Mouse (Mus musculus) CH12.LX (cell line): ENCODE measurements around the gene Fam170b. TPM values are rescaled to one million over a fixed set of nuclear protein-coding genes. Genes with fewer than 3 reads are reported as not detected.

Experiments used
- DNase-seq: peaks from one replicate; pipeline ENCODE4 v3.0.0-alpha.2; 2013; ENCODE audit errors: extremely low read depth
- H3K27ac ChIP-seq: 2 replicates; pipeline ENCODE4 v1.5.1; 2012; ENCODE audit warnings: low read depth, mild to moderate bottlenecking, control low read depth, moderate library complexity; ENCODE audit not compliant: insufficient read depth
- H3K27me3 ChIP-seq: replicated peaks from 2 replicates; pipeline ENCODE3; 2012; ENCODE audit warnings: inconsistent platforms
- H3K36me3 ChIP-seq, 2 experiments: replicated peaks in 1 of 2; 2 replicates each; pipeline versions ENCODE3 to v1.6.1; 2012; ENCODE audit warnings: inconsistent platforms in 1 of 2, low read length in 1 of 2, mild to moderate bottlenecking in 1 of 2, mixed read lengths in 1 of 2, moderate library complexity in 1 of 2; ENCODE audit not compliant: control insufficient read depth in 1 of 2, insufficient read depth in 1 of 2
- H3K4me1 ChIP-seq, 2 experiments: 2 replicates each; pipeline ENCODE4 v1.6.1; 2012; ENCODE audit warnings: inconsistent platforms in 1 of 2, moderate library complexity in 1 of 2; ENCODE audit not compliant: insufficient read depth in 2 of 2, control insufficient read depth in 1 of 2
- H3K4me2 ChIP-seq: 2 replicates; pipeline ENCODE4 v1.6.1; 2012; ENCODE audit warnings: low read depth, mild to moderate bottlenecking, control low read depth; ENCODE audit not compliant: poor library complexity, insufficient read depth, severe bottlenecking
- H3K4me3 ChIP-seq, 3 experiments: fragments of 150-350 bp in 1 of 3; sonication (generic) in 1 of 3; replicated peaks in 1 of 3; 2 replicates each; pipeline versions ENCODE3 to v1.5.1; 2011 to 2012; ENCODE audit warnings: low read depth in 2 of 3, low read length in 2 of 3, mild to moderate bottlenecking in 2 of 3, moderate library complexity in 2 of 3, control low read depth in 1 of 3, improper control_type of control experiment in 1 of 3, inconsistent platforms in 1 of 3, mixed read lengths in 1 of 3; ENCODE audit not compliant: poor library complexity in 1 of 3
- H3K79me2 ChIP-seq: replicated peaks from 2 replicates; pipeline ENCODE4 v1.6.1; 2012; ENCODE audit warnings: mild to moderate bottlenecking, moderate library complexity; ENCODE audit not compliant: control insufficient read depth, poor library complexity, insufficient read depth, severe bottlenecking; ENCODE audit errors: extremely low read depth
- H3K9ac ChIP-seq: 2 replicates; pipeline ENCODE4 v1.6.1; 2012; ENCODE audit warnings: low read depth, mild to moderate bottlenecking, control low read depth, moderate library complexity; ENCODE audit not compliant: insufficient read depth
- H3K9me3 ChIP-seq: replicated peaks from 2 replicates; pipeline ENCODE3; 2012; ENCODE audit warnings: low read length, inconsistent platforms, mixed read lengths
- ELF1 ChIP-seq: IDR thresholded peaks from 2 replicates; pipeline ENCODE4 v1.6.1; 2014; ENCODE audit warnings: low read depth, mild to moderate bottlenecking, inconsistent platforms, low read length, improper control_type of control experiment
- ETS1 ChIP-seq: conservative IDR thresholded peaks from 2 replicates; pipeline ENCODE4 v1.6.1; 2012; ENCODE audit warnings: low read depth, mild to moderate bottlenecking, inconsistent platforms, low read length, improper control_type of control experiment, moderate library complexity
- HCFC1 ChIP-seq: IDR thresholded peaks from 2 replicates; pipeline ENCODE4 v1.6.1; 2012; ENCODE audit warnings: low read depth, mild to moderate bottlenecking, inconsistent platforms, low read length, improper control_type of control experiment
- IRF4 ChIP-seq: IDR thresholded peaks from 2 replicates; pipeline ENCODE4 v1.6.1; 2014; ENCODE audit warnings: low read depth, mild to moderate bottlenecking, inconsistent platforms, low read length, improper control_type of control experiment
- JUND ChIP-seq: conservative IDR thresholded peaks from 2 replicates; pipeline ENCODE4 v1.6.1; 2011; ENCODE audit warnings: low read depth, low read length, improper control_type of control experiment
- KAT2A ChIP-seq: IDR thresholded peaks from 2 replicates; pipeline ENCODE4 v1.6.1; 2012; ENCODE audit warnings: low read length, improper control_type of control experiment, inconsistent platforms; ENCODE audit not compliant: insufficient replicate concordance
- MAFK ChIP-seq: IDR thresholded peaks from 2 replicates; pipeline ENCODE4 v1.6.1; 2011; ENCODE audit warnings: low read length, improper control_type of control experiment; ENCODE audit not compliant: insufficient replicate concordance
- MAX ChIP-seq: IDR thresholded peaks from 2 replicates; pipeline ENCODE4 v1.6.1; 2011; ENCODE audit warnings: low read length, improper control_type of control experiment
- MAZ ChIP-seq: IDR thresholded peaks from 2 replicates; pipeline ENCODE4 v1.6.1; 2012; ENCODE audit warnings: low read depth, mild to moderate bottlenecking, inconsistent platforms, low read length, improper control_type of control experiment, moderate library complexity
- MXI1 ChIP-seq: IDR thresholded peaks from 2 replicates; pipeline ENCODE4 v1.6.1; 2011; ENCODE audit warnings: mild to moderate bottlenecking, low read depth, low read length, improper control_type of control experiment
- NRF1 ChIP-seq: IDR thresholded peaks from 2 replicates; pipeline ENCODE4 v1.6.1; 2014; ENCODE audit warnings: low read depth, mild to moderate bottlenecking, inconsistent platforms, low read length, improper control_type of control experiment, moderate library complexity
- PAX5 ChIP-seq: IDR thresholded peaks from 2 replicates; pipeline ENCODE4 v1.6.1; 2012; ENCODE audit warnings: low read length, inconsistent platforms, mixed read lengths
- POLR2A ChIP-seq: IDR thresholded peaks from 2 replicates; pipeline ENCODE4 v1.6.1; 2011; ENCODE audit warnings: low read depth, mild to moderate bottlenecking, improper control_type of control experiment, low read length
- RAD21 ChIP-seq: IDR thresholded peaks from 2 replicates; pipeline ENCODE4 v1.6.1; 2011; ENCODE audit warnings: low read depth, mild to moderate bottlenecking, low read length, improper control_type of control experiment, moderate library complexity
- RCOR1 ChIP-seq: conservative IDR thresholded peaks from 2 replicates; pipeline ENCODE4 v1.6.1; 2012; ENCODE audit warnings: low read depth, mild to moderate bottlenecking, inconsistent platforms, low read length, improper control_type of control experiment
- SIN3A ChIP-seq: IDR thresholded peaks from 2 replicates; pipeline ENCODE4 v1.6.1; 2012; ENCODE audit warnings: low read length, improper control_type of control experiment, inconsistent platforms
- SMC3 ChIP-seq: IDR thresholded peaks from 2 replicates; pipeline ENCODE4 v1.6.1; 2011; ENCODE audit warnings: low read depth, low read length, improper control_type of control experiment
- TBP ChIP-seq: conservative IDR thresholded peaks from 2 replicates; pipeline ENCODE4 v1.6.1; 2011; ENCODE audit warnings: low read depth, low read length, improper control_type of control experiment
- UBTF ChIP-seq: IDR thresholded peaks from 2 replicates; pipeline ENCODE4 v1.6.1; 2012; ENCODE audit warnings: low read depth, mild to moderate bottlenecking, inconsistent platforms, low read length, improper control_type of control experiment, moderate library complexity
- ZKSCAN1 ChIP-seq: IDR thresholded peaks from 2 replicates; pipeline ENCODE4 v1.6.1; 2012; ENCODE audit warnings: low read depth, inconsistent platforms, low read length, improper control_type of control experiment, borderline replicate concordance
- ZMIZ1 ChIP-seq: IDR thresholded peaks from 2 replicates; pipeline ENCODE4 v1.6.1; 2012; ENCODE audit warnings: low read depth, mild to moderate bottlenecking, inconsistent platforms, low read length, improper control_type of control experiment
- ZNF384 ChIP-seq: IDR thresholded peaks from 2 replicates; pipeline ENCODE4 v1.6.1; 2012; ENCODE audit warnings: low read depth, low read length, improper control_type of control experiment, inconsistent platforms
- dilution Hi-C: fragments of 300-500 bp; cut with MboI; formaldehyde crosslinking; loops from 2 replicates; pipeline ENCODE4 v1.14.3; 2020; ENCODE audit warnings: low sequenced_read_pairs; ENCODE audit not compliant: extremely low pct_unique_long_range_greater_than_20kb, extremely low pct_ligation_motif_present
- in situ Hi-C: fragments of 300-500 bp; cut with MboI; formaldehyde crosslinking; loops from 3 replicates; pipeline ENCODE4 v1.14.3; 2019; ENCODE audit warnings: low sequenced_read_pairs, low pct_ligation_motif_present, low pct_unique_long_range_greater_than_20kb, mixed read lengths
- polyA plus RNA-seq: library from polyadenylated mRNA; unstranded; fragments of >175 nt; gene quantifications from 2 replicates; pipeline ENCODE4 v1.2.1, GENCODE M21; 2012; ENCODE audit warnings: low read depth; ENCODE audit not compliant: insufficient read length
- total RNA-seq, 2 experiments: library from RNA; depleted of rRNA; stranded (reverse); fragments of 300-350 nt in 1 of 2; fragments of >200 nt in 1 of 2; gene quantifications; 2 replicates each; pipeline ENCODE4 v1.2.3; 2012 to 2014

Fam170b gene
- total and polyA plus RNA-seq, 3 experiments, result not detected

DNA sequence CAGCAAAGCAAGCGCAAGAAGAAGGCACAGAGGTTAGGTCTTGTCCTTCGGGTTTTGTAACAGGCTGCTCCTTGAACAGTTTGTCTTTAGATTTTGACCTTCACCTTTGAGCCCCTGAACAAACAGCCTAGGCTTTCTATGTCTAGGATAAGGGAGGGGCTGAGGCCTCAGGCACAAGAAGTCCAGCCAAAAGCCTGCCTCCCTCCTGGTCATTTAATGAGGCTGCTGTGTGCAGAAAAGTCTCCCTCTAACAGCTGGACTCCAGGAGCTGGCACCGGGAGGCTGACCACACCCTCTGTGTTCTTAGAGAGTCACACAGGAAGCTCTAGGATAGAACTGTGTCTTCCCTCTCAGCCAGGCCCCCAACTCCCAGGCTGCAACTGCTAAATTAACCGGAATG is 6.6 kb upstream of the Fam170b start:
- TF ChIP-seq ZKSCAN1 (no peak), POLR2A (no peak), HCFC1 (no peak), ETS1 (no peak), JUND (no peak), ELF1 (no peak), NRF1 (no peak)
- H3K9ac ChIP-seq, result no peak overlapping the region
- dilution Hi-C loops (no loop called here), in situ Hi-C loops (no loop called here)
- DNase-seq, result no peak
- peaks cover 0 to 18% of the 10 kb centered on the region in 2 experiments; a peak in 2 of 4 replicates for H3K4me1 ChIP-seq
- no peaks in the 10 kb centered on the region for H3K27me3 ChIP-seq
- no peak overlapping the region for H3K27ac ChIP-seq
- no peaks in the 10 kb centered on the region for H3K36me3 ChIP-seq
- H3K4me3 ChIP-seq, result no peak overlapping the region
- H3K9me3 ChIP-seq, result no peaks in the 10 kb centered on the region
- no peak overlapping the region for H3K4me2 ChIP-seq
- H3K79me2 ChIP-seq, result no peaks in the 10 kb centered on the region

- no peaks in the 10 kb centered on the region for H3K36me3 ChIP-seq
- H3K79me2 ChIP-seq, result no peaks in the 10 kb centered on the region
- no peak for DNase-seq
- H3K9ac ChIP-seq, result no peak overlapping the region
- H3K9me3 ChIP-seq, result no peaks in the 10 kb centered on the region
- H3K4me1 ChIP-seq, result peaks cover 0 to 27% of the 10 kb centered on the region in 2 experiments; a peak in 2 of 4 replicates
- in situ Hi-C loops (no loop called here), dilution Hi-C loops (no loop called here)
- no peak for TF ChIP-seq ETS1
- no peak for TF ChIP-seq MAX
- no peak for TF ChIP-seq MXI1
- TF ChIP-seq SIN3A, result no peak
- TF ChIP-seq SMC3, result no peak
- no peak for TF ChIP-seq MAFK
- no peak for TF ChIP-seq RCOR1
- TF ChIP-seq JUND, result no peak
- TF ChIP-seq IRF4, result no peak
- no peak for TF ChIP-seq ZNF384
- TF ChIP-seq MAZ, result no peak
- TF ChIP-seq KAT2A, result no peak
- TF ChIP-seq UBTF, result no peak
- no peak for TF ChIP-seq RAD21
- no peak for TF ChIP-seq PAX5
- no peak for TF ChIP-seq ZMIZ1
- TF ChIP-seq TBP, result no peak
- H3K4me3 ChIP-seq, result no peak overlapping the region
- H3K27ac ChIP-seq, result no peak overlapping the region
- no peaks in the 10 kb centered on the region for H3K27me3 ChIP-seq
- no peak overlapping the region for H3K4me2 ChIP-seq
These were observed 5.6 kb upstream of the Fam170b start for GRCm38 (mm10) chr14:32827994-32828650.
